Mouse (Mus musculus): ENCODE measurements at regions not wholly inside any gene's neighbourhood (a gene's known extent, or its start where the extent isn't known, plus 50 kb on each side); places are given as distances from the start of the nearest gene placed in this dataset.

GRCm38 (mm10) chr10:99959279-99959678 lies 56.2 kb upstream of the Kitl start:
- TF ChIP-seq GATA1 (IDR thresholded peaks at IDR 0.05; ENCODE audit: borderline replicate concordance, low read length) (no peak), FLI1 (IDR thresholded peaks at IDR 0.05; ENCODE audit: low read length) (no peak)

Data from megakaryocyte, embryonic 14.5 days (primary cell).